Mouse (Mus musculus): ENCODE measurements around the gene Rai1. TPM values are rescaled to one million over a fixed set of nuclear protein-coding genes. Genes with fewer than 3 reads are reported as not detected.

Rai1 gene
- polyA plus RNA-seq, 1 experiment from 2014 or later, result 34.4 TPM

DNA sequence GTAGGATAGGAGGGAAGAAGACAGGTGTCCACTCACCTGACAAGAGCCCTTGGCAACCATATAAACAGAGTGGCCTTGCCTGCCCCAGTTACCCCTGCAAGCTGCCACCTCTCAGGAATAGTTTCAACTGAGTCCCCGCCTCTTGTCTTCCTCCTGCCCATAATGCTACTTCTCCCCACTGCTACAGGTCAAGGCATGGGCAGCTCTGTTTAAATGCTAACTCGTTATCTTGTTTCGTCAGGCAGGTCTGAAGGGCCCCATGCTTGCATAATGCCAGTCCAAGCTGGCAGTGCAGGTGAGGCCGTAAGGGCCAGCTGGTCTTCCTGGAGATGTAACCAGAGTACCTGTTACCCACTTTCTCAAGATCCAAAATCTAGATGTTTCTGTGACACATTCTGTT lies 41.4 kb downstream of the Rai1 start:
- H3K9ac ChIP-seq (ENCODE audit: low read depth, low read length), result no peak overlapping the region
- 89% methylated on average over 4 of the region's 4 CpGs for WGBS
- no peaks in the 10 kb centered on the region for H3K27me3 ChIP-seq (ENCODE audit: control insufficient read depth, insufficient read depth, low read length)
- no peaks in the 10 kb centered on the region for H3K9me3 ChIP-seq (ENCODE audit: control insufficient read depth, low read length)
- peaks cover 35% of the 10 kb centered on the region; the same call in 1 of the 2 replicates for H3K36me3 ChIP-seq (ENCODE audit: control insufficient read depth, insufficient read depth, low read length)
- no peak overlapping the region for H3K4me3 ChIP-seq (ENCODE audit: low read length)
- peaks cover 13% of the 10 kb centered on the region for H3K4me1 ChIP-seq (ENCODE audit: control insufficient read depth, insufficient read depth, low read length)
- H3K27ac ChIP-seq (ENCODE audit: low read depth, low read length), result no peak overlapping the region
- H3K4me2 ChIP-seq (replicated peaks; ENCODE audit: low read depth, low read length), result no peak overlapping the region
- no peak for ATAC-seq (ENCODE audit: low FRiP score, low TSS enrichment)

- Histone ChIP-seq H3K4me1 (ENCODE audit: control insufficient read depth, insufficient read depth, low read length) (no peaks in the 10 kb centered on the region), H3K27me3 (ENCODE audit: control insufficient read depth, insufficient read depth, low read length) (no peaks in the 10 kb centered on the region), H3K36me3 (ENCODE audit: control insufficient read depth, insufficient read depth, low read length) (peaks cover 35% of the 10 kb centered on the region; the same call in 1 of the 2 replicates), H3K4me2 (replicated peaks; ENCODE audit: low read depth, low read length) (no peak overlapping the region), H3K27ac (ENCODE audit: low read depth, low read length) (no peak overlapping the region), H3K4me3 (ENCODE audit: low read length) (no peak overlapping the region), H3K9me3 (ENCODE audit: control insufficient read depth, low read length) (no peaks in the 10 kb centered on the region), H3K9ac (ENCODE audit: low read depth, low read length) (no peak overlapping the region)
- WGBS, result 84% methylated on average over 5 of the region's 5 CpGs
- no peak for ATAC-seq (ENCODE audit: low FRiP score, low TSS enrichment)
Observed at GRCm38 (mm10) chr11:60148591-60148990, 43.8 kb downstream of the Rai1 start.

DNA sequence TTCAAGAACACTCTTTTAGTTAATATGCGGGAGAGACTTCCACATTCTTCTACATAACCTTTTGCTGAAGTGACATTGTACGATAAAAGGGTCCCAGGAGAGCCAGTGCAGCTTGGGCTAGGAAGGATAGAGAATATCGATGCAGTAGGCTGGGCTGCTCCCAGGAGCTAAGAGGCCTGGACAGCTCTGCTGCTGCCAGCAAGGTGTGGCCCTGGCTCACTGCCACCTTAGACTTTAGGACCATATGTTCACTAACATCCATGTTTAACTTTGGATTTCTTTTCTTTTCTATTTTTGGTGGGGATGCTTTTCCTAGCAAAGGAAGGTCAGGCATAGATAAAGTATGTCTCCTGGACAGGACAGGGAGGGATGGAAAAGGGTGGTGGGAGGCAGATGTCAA lies 44.3 kb downstream of the Rai1 start:
- H3K9ac ChIP-seq (ENCODE audit: low read depth, low read length), result no peak overlapping the region
- H3K4me1 ChIP-seq (ENCODE audit: control insufficient read depth, insufficient read depth, low read length), result no peaks in the 10 kb centered on the region
- H3K4me2 ChIP-seq (replicated peaks; ENCODE audit: low read depth, low read length), result no peak overlapping the region
- H3K9me3 ChIP-seq (ENCODE audit: control insufficient read depth, low read length), result no peaks in the 10 kb centered on the region
- no peak overlapping the region for H3K27ac ChIP-seq (ENCODE audit: low read depth, low read length)
- no peak for ATAC-seq (ENCODE audit: low FRiP score, low TSS enrichment)
- 61% methylated on average over 3 of the region's 3 CpGs for WGBS
- no peaks in the 10 kb centered on the region for H3K27me3 ChIP-seq (ENCODE audit: control insufficient read depth, insufficient read depth, low read length)
- H3K4me3 ChIP-seq (ENCODE audit: low read length), result no peak overlapping the region
- peaks cover 35% of the 10 kb centered on the region; the same call in 1 of the 2 replicates for H3K36me3 ChIP-seq (ENCODE audit: control insufficient read depth, insufficient read depth, low read length)

- Histone ChIP-seq H3K27ac (ENCODE audit: low read depth, low read length) (no peak overlapping the region), H3K4me2 (replicated peaks; ENCODE audit: low read depth, low read length) (no peak overlapping the region), H3K36me3 (ENCODE audit: control insufficient read depth, insufficient read depth, low read length) (peaks cover 29% of the 10 kb centered on the region; the same call in 1 of the 2 replicates), H3K4me1 (ENCODE audit: control insufficient read depth, insufficient read depth, low read length) (no peaks in the 10 kb centered on the region), H3K27me3 (ENCODE audit: control insufficient read depth, insufficient read depth, low read length) (no peaks in the 10 kb centered on the region), H3K9me3 (ENCODE audit: control insufficient read depth, low read length) (no peaks in the 10 kb centered on the region), H3K4me3 (ENCODE audit: low read length) (no peak overlapping the region), H3K9ac (ENCODE audit: low read depth, low read length) (no peak overlapping the region)
- no peak for ATAC-seq (ENCODE audit: low FRiP score, low TSS enrichment)
- 83% methylated on average over 3 of the region's 3 CpGs for WGBS
Observed at GRCm38 (mm10) chr11:60150677-60151076, 45.9 kb downstream of the Rai1 start.

DNA sequence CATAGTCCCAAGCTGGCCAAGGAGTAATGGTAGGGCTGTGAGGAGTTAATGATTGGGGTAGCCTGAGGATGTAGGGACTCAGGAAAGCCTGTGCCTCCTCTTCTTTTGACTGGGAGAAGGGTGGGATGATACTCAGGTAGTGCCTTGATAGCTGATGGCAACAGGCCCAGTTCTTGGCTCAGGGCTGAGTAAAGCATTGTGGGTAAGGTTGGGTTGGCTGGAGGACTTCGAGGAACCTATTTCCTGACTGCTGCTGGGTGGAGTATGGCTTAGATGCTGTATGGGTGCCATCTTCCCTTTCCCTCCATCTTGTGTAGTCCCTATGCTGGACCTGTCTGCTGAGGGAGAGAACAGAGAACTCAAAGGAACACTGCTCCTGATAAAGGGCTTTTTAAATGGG lies 47.5 kb downstream of the Rai1 start:
- WGBS, result 94% methylated on average over 1 of the region's 1 CpGs
- no peak overlapping the region for H3K27ac ChIP-seq (ENCODE audit: low read depth, low read length)

GRCm38 (mm10) chr11:60153936-60154335 lies 49.1 kb downstream of the Rai1 start:
- Histone ChIP-seq H3K27me3 (ENCODE audit: control insufficient read depth, insufficient read depth, low read length) (no peaks in the 10 kb centered on the region), H3K4me3 (ENCODE audit: low read length) (no peak overlapping the region), H3K36me3 (ENCODE audit: control insufficient read depth, insufficient read depth, low read length) (peaks cover 21% of the 10 kb centered on the region; the same call in 1 of the 2 replicates), H3K9ac (ENCODE audit: low read depth, low read length) (no peak overlapping the region), H3K27ac (ENCODE audit: low read depth, low read length) (no peak overlapping the region), H3K4me2 (replicated peaks; ENCODE audit: low read depth, low read length) (no peak overlapping the region), H3K9me3 (ENCODE audit: control insufficient read depth, low read length) (no peaks in the 10 kb centered on the region), H3K4me1 (ENCODE audit: control insufficient read depth, insufficient read depth, low read length) (no peaks in the 10 kb centered on the region)
- WGBS, result 91% methylated on average over 3 of the region's 3 CpGs
- ATAC-seq (ENCODE audit: low FRiP score, low TSS enrichment), result no peak

More for the DNA sequence above, 47.5 kb downstream of the Rai1 start:
- Histone ChIP-seq H3K36me3 (ENCODE audit: control insufficient read depth, insufficient read depth, low read length) (peaks cover 25% of the 10 kb centered on the region; the same call in 1 of the 2 replicates), H3K4me3 (ENCODE audit: low read length) (no peak overlapping the region), H3K27me3 (ENCODE audit: control insufficient read depth, insufficient read depth, low read length) (no peaks in the 10 kb centered on the region), H3K4me2 (replicated peaks; ENCODE audit: low read depth, low read length) (no peak overlapping the region), H3K9me3 (ENCODE audit: control insufficient read depth, low read length) (no peaks in the 10 kb centered on the region), H3K9ac (ENCODE audit: low read depth, low read length) (no peak overlapping the region), H3K4me1 (ENCODE audit: control insufficient read depth, insufficient read depth, low read length) (no peaks in the 10 kb centered on the region)
- ATAC-seq (ENCODE audit: low FRiP score, low TSS enrichment), result no peak

DNA sequence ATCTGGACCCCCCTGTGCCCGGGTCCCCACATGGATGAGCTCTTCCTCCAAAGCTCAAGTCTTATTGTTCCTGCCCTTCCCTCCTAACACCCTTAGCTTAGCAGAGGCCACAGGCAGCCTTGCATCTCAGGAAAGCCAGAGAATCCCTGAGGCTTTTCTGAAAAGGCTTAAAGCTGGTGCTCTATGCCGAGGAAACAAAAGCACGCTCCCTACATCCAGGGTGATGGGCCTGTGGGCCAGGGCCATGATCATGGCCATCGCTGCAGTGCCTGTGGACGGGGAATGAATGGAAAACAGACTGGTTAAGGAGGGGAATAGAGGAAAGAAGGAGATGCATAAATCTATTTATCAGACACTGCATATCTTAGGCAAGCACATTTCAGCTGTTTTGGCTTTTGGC lies 50.9 kb downstream of the Rai1 start:
- no peak overlapping the region for H3K4me2 ChIP-seq (replicated peaks; ENCODE audit: low read depth, low read length)
- WGBS, result 87% methylated on average over 5 of the region's 5 CpGs
- no peak for ATAC-seq (ENCODE audit: low FRiP score, low TSS enrichment)

GRCm38 (mm10) chr11:60158271-60158670 lies 53.5 kb downstream of the Rai1 start:
- ATAC-seq (ENCODE audit: low FRiP score, low TSS enrichment), result no peak
- H3K4me1 ChIP-seq (ENCODE audit: control insufficient read depth, insufficient read depth, low read length), result peaks cover 8% of the 10 kb centered on the region; the same call in 1 of the 2 replicates
- no peak overlapping the region for H3K9ac ChIP-seq (ENCODE audit: low read depth, low read length)
- no peak overlapping the region for H3K4me3 ChIP-seq (ENCODE audit: low read length)
- H3K4me2 ChIP-seq (replicated peaks; ENCODE audit: low read depth, low read length), result no peak overlapping the region
- no peak overlapping the region for H3K27ac ChIP-seq (ENCODE audit: low read depth, low read length)
- H3K9me3 ChIP-seq (ENCODE audit: control insufficient read depth, low read length), result no peaks in the 10 kb centered on the region
- WGBS, result 86% methylated on average over 4 of the region's 4 CpGs
- no peaks in the 10 kb centered on the region for H3K27me3 ChIP-seq (ENCODE audit: control insufficient read depth, insufficient read depth, low read length)
- H3K36me3 ChIP-seq (ENCODE audit: control insufficient read depth, insufficient read depth, low read length), result peaks cover 28% of the 10 kb centered on the region

More for the DNA sequence above, 50.9 kb downstream of the Rai1 start:
- no peak overlapping the region for H3K4me3 ChIP-seq (ENCODE audit: low read length)
- H3K36me3 ChIP-seq (ENCODE audit: control insufficient read depth, insufficient read depth, low read length), result peaks cover 28% of the 10 kb centered on the region
- no peaks in the 10 kb centered on the region for H3K9me3 ChIP-seq (ENCODE audit: control insufficient read depth, low read length)
- H3K27me3 ChIP-seq (ENCODE audit: control insufficient read depth, insufficient read depth, low read length), result no peaks in the 10 kb centered on the region
- peaks cover 2% of the 10 kb centered on the region; the same call in 1 of the 2 replicates for H3K4me1 ChIP-seq (ENCODE audit: control insufficient read depth, insufficient read depth, low read length)
- no peak overlapping the region for H3K9ac ChIP-seq (ENCODE audit: low read depth, low read length)
- H3K27ac ChIP-seq (ENCODE audit: low read depth, low read length), result no peak overlapping the region

DNA sequence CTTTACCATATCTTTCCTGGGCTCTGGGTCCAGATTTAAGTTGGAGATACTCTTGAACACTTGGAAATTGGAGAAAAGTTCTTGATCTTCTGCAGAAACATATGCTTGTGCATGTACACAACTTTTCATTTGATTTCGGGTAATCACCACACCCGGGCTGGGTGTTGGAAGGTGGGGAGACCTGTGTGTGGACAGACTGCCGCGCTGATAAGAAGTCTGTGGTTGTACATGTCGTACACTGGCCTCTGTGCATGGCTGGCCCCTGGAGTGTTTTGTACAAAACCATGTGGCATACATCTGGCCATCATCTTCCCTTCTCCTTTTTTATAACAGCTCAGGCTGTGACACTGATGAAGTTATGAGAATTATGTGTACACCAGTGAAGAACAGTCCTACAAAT lies 55.1 kb downstream of the Rai1 start:
- no peak overlapping the region for H3K27ac ChIP-seq (ENCODE audit: low read depth, low read length)
- no peak overlapping the region for H3K4me2 ChIP-seq (replicated peaks; ENCODE audit: low read depth, low read length)
- peaks cover 19% of the 10 kb centered on the region for H3K36me3 ChIP-seq (ENCODE audit: control insufficient read depth, insufficient read depth, low read length)
- ATAC-seq (ENCODE audit: low FRiP score, low TSS enrichment), result no peak
- no peak overlapping the region; the same call in 1 of the 2 replicates for H3K9ac ChIP-seq (ENCODE audit: low read depth, low read length)
- peaks cover 24% of the 10 kb centered on the region for H3K4me1 ChIP-seq (ENCODE audit: control insufficient read depth, insufficient read depth, low read length)
- no peaks in the 10 kb centered on the region for H3K27me3 ChIP-seq (ENCODE audit: control insufficient read depth, insufficient read depth, low read length)
- no peaks in the 10 kb centered on the region for H3K9me3 ChIP-seq (ENCODE audit: control insufficient read depth, low read length)
- 92% methylated on average over 5 of the region's 5 CpGs for WGBS
- H3K4me3 ChIP-seq (ENCODE audit: low read length), result no peak overlapping the region

All from kidney, embryonic 14.5 days (tissue).